Mouse (Mus musculus) hindbrain, embryonic 15.5 days (tissue): ENCODE measurements at regions not wholly inside any gene's neighbourhood (a gene's known extent, or its start where the extent isn't known, plus 50 kb on each side); places are given as distances from the start of the nearest gene placed in this dataset.
A peak's percentile ranks its signal among the peaks of the same experiment; 100 is the strongest.

Experiments used
- ATAC-seq: fragments of 200-750 bp; cut with Nextera tagmentation; 2 replicates; pipeline ENCODE4 v1.8.0; 2017; ENCODE audit warnings: low read depth, moderate number of reproducible peaks, moderate TSS enrichment; ENCODE audit not compliant: low FRiP score
- H3K27ac ChIP-seq: fragments of 300-500 bp; sonication (generic); replicated peaks from 2 replicates; pipeline ENCODE4 v1.5.1; 2015; ENCODE audit warnings: mild to moderate bottlenecking, inconsistent platforms
- H3K27me3 ChIP-seq: fragments of 300-500 bp; sonication (generic); 2 replicates; pipeline ENCODE4 v1.6.1; 2015; ENCODE audit warnings: control low read depth, inconsistent platforms
- H3K36me3 ChIP-seq: fragments of 300-500 bp; sonication (generic); 2 replicates; pipeline ENCODE4 v1.6.1; 2015; ENCODE audit warnings: control low read depth, inconsistent platforms
- H3K4me1 ChIP-seq: fragments of 300-500 bp; sonication (generic); replicated peaks from 2 replicates; pipeline ENCODE4 v1.6.1; 2015; ENCODE audit warnings: control low read depth, inconsistent platforms
- H3K4me2 ChIP-seq: fragments of 300-500 bp; sonication (generic); 2 replicates; pipeline ENCODE4 v1.6.1; 2015; ENCODE audit warnings: moderate library complexity, mild to moderate bottlenecking, inconsistent platforms
- H3K4me3 ChIP-seq: fragments of 300-500 bp; sonication (generic); 2 replicates; pipeline ENCODE4 v1.5.1; 2015; ENCODE audit warnings: mild to moderate bottlenecking, inconsistent platforms
- H3K9ac ChIP-seq: fragments of 300-500 bp; sonication (generic); 2 replicates; pipeline ENCODE4 v1.6.1; 2015; ENCODE audit warnings: inconsistent platforms
- H3K9me3 ChIP-seq: fragments of 300-500 bp; sonication (generic); 2 replicates; pipeline ENCODE4 v1.6.1; 2016; ENCODE audit warnings: control low read depth, inconsistent platforms
- WGBS: fragments of 180-500 bp; shearing (Covaris S2); methylation state at CpG from one replicate; pipeline ENCODE4 v1.1.7; 2015; 5-methylcytosine and 5-hydroxymethylcytosine counted together

GRCm38 (mm10) chr11:24347225-24347624 lies 269.4 kb downstream of the Bcl11a start:
- H3K27ac ChIP-seq = no peak overlapping the region
- no peaks in the 10 kb centered on the region for H3K9me3 ChIP-seq
- no peaks in the 10 kb centered on the region for H3K36me3 ChIP-seq
- WGBS = 24% methylated on average over 12 of the region's 12 CpGs
- H3K4me1 ChIP-seq = peaks cover 12% of the 10 kb centered on the region
- no peak for ATAC-seq
- H3K4me2 ChIP-seq = no peak overlapping the region
- H3K27me3 ChIP-seq = no peaks in the 10 kb centered on the region; the same call in none of the 2 replicates
- H3K4me3 ChIP-seq = no peak overlapping the region
- H3K9ac ChIP-seq = no peak overlapping the region

- ATAC-seq = no peak
- H3K4me2 ChIP-seq = no peak overlapping the region
- no peaks in the 10 kb centered on the region; the same call in none of the 2 replicates for H3K27me3 ChIP-seq
- H3K4me1 ChIP-seq = peaks cover 12% of the 10 kb centered on the region
- WGBS = 71% methylated on average over 4 of the region's 4 CpGs
- H3K36me3 ChIP-seq = no peaks in the 10 kb centered on the region
- no peak overlapping the region for H3K4me3 ChIP-seq
- H3K9ac ChIP-seq = no peak overlapping the region
- H3K27ac ChIP-seq = no peak overlapping the region
- no peaks in the 10 kb centered on the region for H3K9me3 ChIP-seq
These were observed 270.9 kb downstream of the Bcl11a start for GRCm38 (mm10) chr11:24348741-24349140.

- H3K4me3 ChIP-seq = no peak overlapping the region
- no peak overlapping the region for H3K4me2 ChIP-seq
- H3K27me3 ChIP-seq = no peaks in the 10 kb centered on the region; the same call in 1 of the 2 replicates
- WGBS = 20% methylated on average over 10 of the region's 10 CpGs
- peaks cover 12% of the 10 kb centered on the region for H3K4me1 ChIP-seq
- no peaks in the 10 kb centered on the region for H3K36me3 ChIP-seq
- no peak overlapping the region for H3K9ac ChIP-seq
- no peak for ATAC-seq
- H3K27ac ChIP-seq = no peak overlapping the region
- no peaks in the 10 kb centered on the region for H3K9me3 ChIP-seq
These were observed 272.2 kb downstream of the Bcl11a start for GRCm38 (mm10) chr11:24349967-24350643.

GRCm38 (mm10) chr11:24350839-24351238 lies 273.0 kb downstream of the Bcl11a start:
- no peaks in the 10 kb centered on the region for H3K9me3 ChIP-seq
- H3K27me3 ChIP-seq = no peaks in the 10 kb centered on the region; the same call in 1 of the 2 replicates
- no peak for ATAC-seq
- no peak overlapping the region for H3K4me2 ChIP-seq
- H3K9ac ChIP-seq = no peak overlapping the region
- no peak overlapping the region for H3K27ac ChIP-seq
- H3K4me1 ChIP-seq = peaks cover 12% of the 10 kb centered on the region
- no peaks in the 10 kb centered on the region for H3K36me3 ChIP-seq
- H3K4me3 ChIP-seq = no peak overlapping the region
- WGBS = 95% methylated on average over 4 of the region's 4 CpGs

GRCm38 (mm10) chr11:24352071-24352470 lies 274.2 kb downstream of the Bcl11a start:
- no peak overlapping the region for H3K4me2 ChIP-seq

GRCm38 (mm10) chr11:24353056-24353455 lies 275.2 kb downstream of the Bcl11a start:
- no peaks in the 10 kb centered on the region for H3K9me3 ChIP-seq
- no peak overlapping the region for H3K9ac ChIP-seq
- H3K36me3 ChIP-seq = no peaks in the 10 kb centered on the region
- WGBS = 78% methylated on average over 1 of the region's 1 CpGs
- no peaks in the 10 kb centered on the region; the same call in 1 of the 2 replicates for H3K27me3 ChIP-seq
- H3K27ac ChIP-seq = no peak overlapping the region
- H3K4me1 ChIP-seq = peaks cover 4% of the 10 kb centered on the region
- no peak overlapping the region for H3K4me3 ChIP-seq
- no peak overlapping the region for H3K4me2 ChIP-seq
- ATAC-seq = no peak

More at GRCm38 (mm10) chr11:24352071-24352470, 274.2 kb downstream of the Bcl11a start:
- 87% methylated on average over 3 of the region's 3 CpGs for WGBS
- H3K4me1 ChIP-seq = peaks cover 7% of the 10 kb centered on the region
- ATAC-seq = no peak
- H3K9ac ChIP-seq = no peak overlapping the region
- no peaks in the 10 kb centered on the region; the same call in 1 of the 2 replicates for H3K27me3 ChIP-seq
- no peak overlapping the region for H3K27ac ChIP-seq
- no peaks in the 10 kb centered on the region for H3K9me3 ChIP-seq
- no peak overlapping the region for H3K4me3 ChIP-seq
- no peaks in the 10 kb centered on the region for H3K36me3 ChIP-seq

- WGBS = 83% methylated on average over 1 of the region's 1 CpGs
These were observed 279.5 kb downstream of the Bcl11a start for GRCm38 (mm10) chr11:24357388-24357787.

GRCm38 (mm10) chr11:24359086-24359485 lies 281.2 kb downstream of the Bcl11a start:
- no peaks in the 10 kb centered on the region for H3K9me3 ChIP-seq
- H3K4me2 ChIP-seq = no peak overlapping the region
- no peaks in the 10 kb centered on the region for H3K36me3 ChIP-seq
- no peak overlapping the region for H3K4me3 ChIP-seq
- no peaks in the 10 kb centered on the region for H3K27me3 ChIP-seq
- H3K9ac ChIP-seq = no peak overlapping the region
- peaks cover 9% of the 10 kb centered on the region; the same call in 1 of the 2 replicates for H3K4me1 ChIP-seq
- H3K27ac ChIP-seq = no peak overlapping the region
- ATAC-seq = no peak

More at GRCm38 (mm10) chr11:24357388-24357787, 279.5 kb downstream of the Bcl11a start:
- H3K9me3 ChIP-seq = no peaks in the 10 kb centered on the region
- no peak for ATAC-seq
- H3K27me3 ChIP-seq = no peaks in the 10 kb centered on the region
- peaks cover 5% of the 10 kb centered on the region; the same call in 1 of the 2 replicates for H3K4me1 ChIP-seq
- H3K9ac ChIP-seq = no peak overlapping the region
- H3K36me3 ChIP-seq = no peaks in the 10 kb centered on the region
- no peak overlapping the region for H3K27ac ChIP-seq
- H3K4me2 ChIP-seq = no peak overlapping the region
- H3K4me3 ChIP-seq = no peak overlapping the region

GRCm38 (mm10) chr11:24361998-24362687 lies 284.3 kb downstream of the Bcl11a start:
- H3K4me3 ChIP-seq = no peak overlapping the region
- WGBS = 46% methylated on average over 6 of the region's 6 CpGs
- no peak overlapping the region for H3K9ac ChIP-seq
- no peak overlapping the region for H3K27ac ChIP-seq
- no peaks in the 10 kb centered on the region for H3K9me3 ChIP-seq
- H3K4me2 ChIP-seq = no peak overlapping the region
- H3K27me3 ChIP-seq = no peaks in the 10 kb centered on the region
- no peak for ATAC-seq
- peaks cover 9% of the 10 kb centered on the region; the same call in 1 of the 2 replicates for H3K4me1 ChIP-seq
- H3K36me3 ChIP-seq = no peaks in the 10 kb centered on the region

- WGBS = 62% methylated on average over 2 of the region's 2 CpGs
- no peak for ATAC-seq
These were observed 284.8 kb downstream of the Bcl11a start for GRCm38 (mm10) chr11:24362688-24363035.

GRCm38 (mm10) chr11:24363418-24364364 lies 285.8 kb downstream of the Bcl11a start:
- Histone ChIP-seq H3K9ac (no peak overlapping the region), H3K27me3 (no peaks in the 10 kb centered on the region), H3K4me3 (no peak overlapping the region), H3K9me3 (no peaks in the 10 kb centered on the region), H3K4me1 (peaks cover 9% of the 10 kb centered on the region; the same call in 1 of the 2 replicates), H3K4me2 (no peak overlapping the region), H3K27ac (no peak overlapping the region), H3K36me3 (no peaks in the 10 kb centered on the region)
- WGBS = 57% methylated on average over 9 of the region's 9 CpGs
- peak; percentile 81 for ATAC-seq

More at GRCm38 (mm10) chr11:24362688-24363035, 284.8 kb downstream of the Bcl11a start:
- Histone ChIP-seq H3K36me3 (no peaks in the 10 kb centered on the region), H3K4me1 (peaks cover 9% of the 10 kb centered on the region; the same call in 1 of the 2 replicates), H3K4me2 (no peak overlapping the region), H3K27ac (no peak overlapping the region), H3K4me3 (no peak overlapping the region), H3K9me3 (no peaks in the 10 kb centered on the region), H3K9ac (no peak overlapping the region), H3K27me3 (no peaks in the 10 kb centered on the region)
